21 mouse cellular contexts compared by ENCODE assay signal in the genomic region with DNA sequence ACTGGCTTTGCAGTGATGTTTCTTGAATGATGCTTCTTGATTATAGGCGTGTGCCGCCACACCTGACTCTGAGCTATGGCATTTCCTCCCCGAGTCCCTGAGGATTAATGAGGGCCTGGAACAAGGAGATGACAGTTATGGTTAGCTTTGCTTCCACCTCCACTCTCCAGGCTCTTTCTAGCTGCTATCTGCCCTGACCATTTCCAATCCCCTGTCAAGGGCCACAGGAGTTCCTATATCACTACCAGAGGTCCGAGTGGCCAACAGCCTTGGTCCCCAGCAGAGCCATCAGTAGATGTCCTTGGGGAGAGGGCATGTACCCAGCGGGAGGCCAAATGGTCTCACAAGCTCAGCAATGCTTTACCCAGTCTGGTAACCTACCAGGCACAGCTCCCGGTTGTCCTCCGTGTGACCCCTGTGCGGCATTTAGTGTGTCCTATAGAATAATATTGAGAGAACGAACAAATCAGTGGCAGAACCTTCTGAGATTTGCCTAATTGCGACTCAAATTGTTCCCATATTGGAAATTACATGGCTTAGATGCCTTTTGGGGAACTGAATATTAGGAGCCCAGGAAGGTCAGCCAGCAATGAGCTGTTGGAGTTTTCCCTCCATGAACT.
DNase-seq lines count a peak whose midpoint lies in the region; ATAC-seq and TF ChIP-seq lines count a peak whose summit lies in the region.
"Had no signal": no experiment of that assay in that cellular context is flagged by ENCODE, and none has a peak within 500 bp of the region (broad histone marks: within the 10 kb centered on the region; RNA-seq: fewer than 3 reads in every experiment).

No protein-coding gene starts in this region.

- WGBS in kidney, adult 2 months, result 85% methylated on average over 10 of the region's 10 CpGs
- 53% methylated on average over 10 of the region's 10 CpGs for WGBS in embryonic facial prominence, embryonic 14.5 days

- no peak overlapping the region for H3K27ac ChIP-seq in kidney, adult 2 months (ENCODE audit: insufficient read depth, low read depth, low read length)
- H3K27ac ChIP-seq in embryonic facial prominence, embryonic 14.5 days (replicated peaks; ENCODE audit: low read depth, low read length), result no peak overlapping the region
- H3K27ac ChIP-seq: forebrain, embryonic 13.5 days; hindbrain, embryonic 13.5 days; midbrain, embryonic 13.5 days; stomach, embryonic 15.5 days had no signal

- ATAC-seq in embryonic facial prominence, embryonic 14.5 days (ENCODE audit: low read depth), result no peak
- ATAC-seq: CD4-positive, CD25-positive, alpha-beta regulatory T cell, adult 4 months; forebrain, embryonic 13.5 days; midbrain, embryonic 13.5 days had no signal

- no peak for TF ChIP-seq POLR2A in kidney, adult 2 months (IDR thresholded peaks at IDR 0.05; ENCODE audit: low read depth, low read length)

- peaks cover 6% of the 10 kb centered on the region; the same call in 1 of the 2 replicates for H3K4me1 ChIP-seq in kidney, adult 2 months (ENCODE audit: control insufficient read depth, insufficient read depth, low read length)
- peaks cover 10% of the 10 kb centered on the region; the same call in 1 of the 2 replicates for H3K4me1 ChIP-seq in embryonic facial prominence, embryonic 14.5 days (ENCODE audit: control insufficient read depth, insufficient read depth, low read length)
- H3K4me1 ChIP-seq: forebrain, embryonic 13.5 days; hindbrain, embryonic 13.5 days; megakaryocyte, embryonic 14.5 days; midbrain, embryonic 13.5 days; stomach, embryonic 15.5 days had no signal

- no peak overlapping the region for H3K4me2 ChIP-seq in embryonic facial prominence, embryonic 14.5 days (ENCODE audit: low read depth, low read length)
- H3K4me2 ChIP-seq: forebrain, embryonic 13.5 days; heart, embryonic 12.5 days; hindbrain, embryonic 13.5 days; midbrain, embryonic 13.5 days; stomach, embryonic 15.5 days had no signal

- no peaks in the 10 kb centered on the region for H3K9me3 ChIP-seq in embryonic facial prominence, embryonic 14.5 days (ENCODE audit: control insufficient read depth, low read length)
- H3K9me3 ChIP-seq: forebrain, embryonic 13.5 days; heart, embryonic 12.5 days; hindbrain, embryonic 13.5 days; megakaryocyte, embryonic 14.5 days; midbrain, embryonic 13.5 days; stomach, embryonic 15.5 days had no signal

- H3K27me3 ChIP-seq in kidney, adult 2 months (replicated peaks; ENCODE audit: control insufficient read depth, insufficient read depth, low read length), result no peaks in the 10 kb centered on the region
- H3K27me3 ChIP-seq in embryonic facial prominence, embryonic 14.5 days (replicated peaks; ENCODE audit: control insufficient read depth, insufficient read depth, low read length), result no peaks in the 10 kb centered on the region
- H3K27me3 ChIP-seq: forebrain, embryonic 13.5 days; heart, embryonic 12.5 days; hindbrain, embryonic 13.5 days; megakaryocyte, embryonic 14.5 days; midbrain, embryonic 13.5 days; stomach, embryonic 15.5 days had no signal

- DNase-seq in embryo, embryonic 11 days, result peak; percentile 27
- DNase-seq in embryo, embryonic 10 days (ENCODE audit: low spot score), result no peak
- peak; percentile 15 for DNase-seq in kidney, adult 2 months
- DNase-seq in kidney, postnatal 25 days, result no peak
- peak; percentile 10 for DNase-seq in ZHBTc4 (ENCODE audit: low read depth, low spot score)
- peak; percentile 29 for DNase-seq in embryonic facial prominence, embryonic 14.5 days (ENCODE audit: low spot score)
- no peak for DNase-seq in cerebellum, adult 9-11 months
- DNase-seq: adrenal gland, postnatal 25 days; cerebellum, adult 18-20 months; cerebellum, postnatal 36 days; kidney, adult 18-20 months; kidney, postnatal 10 days; thymus, adult 18-20 months; thymus, postnatal 4 days had no signal

- H3K4me3 ChIP-seq in kidney, adult 2 months (ENCODE audit: insufficient read depth, low read depth, low read length), result no peak overlapping the region
- no peak overlapping the region for H3K4me3 ChIP-seq in embryonic facial prominence, embryonic 14.5 days (ENCODE audit: low read depth, low read length)
- H3K4me3 ChIP-seq: forebrain, embryonic 13.5 days; heart, embryonic 12.5 days; hindbrain, embryonic 13.5 days; megakaryocyte, embryonic 14.5 days; midbrain, embryonic 13.5 days; stomach, embryonic 15.5 days had no signal

- no peak overlapping the region for H3K9ac ChIP-seq in embryonic facial prominence, embryonic 14.5 days (ENCODE audit: low read depth, low read length)
- H3K9ac ChIP-seq: forebrain, embryonic 13.5 days; heart, embryonic 12.5 days; hindbrain, embryonic 13.5 days; midbrain, embryonic 13.5 days; stomach, embryonic 15.5 days had no signal

- no peak for TF ChIP-seq CTCF in kidney, adult 2 months (conservative IDR thresholded peaks at IDR 0.05; ENCODE audit: insufficient read depth, insufficient read length, low read depth, low read length)

- H3K36me3 ChIP-seq in kidney, adult 2 months (ENCODE audit: control insufficient read depth, insufficient read depth, low read length), result no peaks in the 10 kb centered on the region
- H3K36me3 ChIP-seq in embryonic facial prominence, embryonic 14.5 days (ENCODE audit: control insufficient read depth, insufficient read depth, low read length), result no peaks in the 10 kb centered on the region
- H3K36me3 ChIP-seq: heart, embryonic 12.5 days; hindbrain, embryonic 13.5 days; midbrain, embryonic 13.5 days; stomach, embryonic 15.5 days had no signal

Comparison
In these comparisons a context has a peak if more than half of its experiments do, and no peak if none do; other contexts are left out.
1. DNase-seq: peak in embryo, embryonic 11 days (single experiment), kidney, adult 2 months (single experiment), ZHBTc4 (single experiment) and embryonic facial prominence, embryonic 14.5 days (single experiment); none in embryo, embryonic 10 days (single experiment), kidney, postnatal 25 days (0 of 2) and cerebellum, adult 9-11 months (single experiment).